Mouse (Mus musculus): ENCODE data around the gene Tmem9b. TPM values are rescaled to one million over a fixed set of nuclear protein-coding genes. Genes with fewer than 3 reads are reported as not detected.

Tmem9b gene
- total RNA-seq, 1 experiment from 2014 or later = 21.5 TPM

- ATAC-seq (replicated peaks; ENCODE audit: low read depth, poor library complexity, severe bottlenecking) = no peak
Measured at GRCm38 (mm10) chr7:109694576-109695338, 57.9 kb downstream of the Tmem9b start.

- ATAC-seq (replicated peaks; ENCODE audit: low read depth, poor library complexity, severe bottlenecking) = no peak
Measured at GRCm38 (mm10) chr7:109690961-109691360, 61.7 kb downstream of the Tmem9b start.

GRCm38 (mm10) chr7:109690101-109690500 is 62.6 kb downstream of the Tmem9b start:
- no peak for ATAC-seq (replicated peaks; ENCODE audit: low read depth, poor library complexity, severe bottlenecking)

- ATAC-seq (replicated peaks; ENCODE audit: low read depth, poor library complexity, severe bottlenecking) = no peak
Measured at GRCm38 (mm10) chr7:109686585-109687128, 66.0 kb downstream of the Tmem9b start.

Other genes starting within 250 kb of the Tmem9b start
- 0.05 and 0.09 TPM in 2 replicates for gene Trim66, start 244.7 kb downstream of the Tmem9b start, total RNA-seq (2017)
- gene Rpl27a, start 233.7 kb downstream of the Tmem9b start, total RNA-seq (2017) = 1,056 and 1,216 TPM in 2 replicates
- 5.6 and 11.7 TPM in 2 replicates for gene St5, start 49.3 kb downstream of the Tmem9b start, total RNA-seq (2017)
- gene Akip1, start 49.2 kb downstream of the Tmem9b start, total RNA-seq (2017) = 29.0 and 61.0 TPM in 2 replicates
- not detected in 2 replicates for gene BC051019, start 29.0 kb downstream of the Tmem9b start, total RNA-seq (2017)
- not detected in 2 replicates for gene Ascl3, start 21.1 kb downstream of the Tmem9b start, total RNA-seq (2017)
- 0.41 and 0.44 TPM in 2 replicates for gene Nrip3, start 29.1 kb upstream of the Tmem9b start, total RNA-seq (2017)
- gene Scube2, start 112.8 kb upstream of the Tmem9b start, total RNA-seq (2017) = not detected in 2 replicates
- gene Dennd5a, start 207.6 kb upstream of the Tmem9b start, total RNA-seq (2017) = 73.3 and 77.4 TPM in 2 replicates
- gene Tmem41b, start 234.1 kb upstream of the Tmem9b start, total RNA-seq (2017) = 26.0 and 33.6 TPM in 2 replicates